Mouse (Mus musculus) neural tube, embryonic 13.5 days (tissue): ENCODE data around the gene Cd46. TPM values are rescaled to one million over a fixed set of nuclear protein-coding genes. Genes with fewer than 3 reads are reported as not detected.

Source experiments
- ATAC-seq: fragments of 200-750 bp; cut with Nextera tagmentation; 2 replicates; pipeline ENCODE4 v1.8.0; 2017; ENCODE audit warnings: low read depth, mild to moderate bottlenecking, moderate TSS enrichment, moderate library complexity
- H3K27ac ChIP-seq: fragments of 300-500 bp; sonication (generic); replicated peaks from 2 replicates; pipeline ENCODE4 v1.5.1; 2015; ENCODE audit warnings: moderate library complexity, mild to moderate bottlenecking, inconsistent platforms
- H3K27me3 ChIP-seq: fragments of 300-500 bp; sonication (generic); 2 replicates; pipeline ENCODE4 v1.6.1; 2015; ENCODE audit warnings: mild to moderate bottlenecking, inconsistent platforms
- H3K36me3 ChIP-seq: fragments of 300-500 bp; sonication (generic); 2 replicates; pipeline ENCODE4 v1.6.1; 2015; ENCODE audit warnings: mild to moderate bottlenecking, inconsistent platforms
- H3K4me1 ChIP-seq: fragments of 300-500 bp; sonication (generic); replicated peaks from 2 replicates; pipeline ENCODE4 v1.6.1; 2015; ENCODE audit warnings: inconsistent platforms
- H3K4me2 ChIP-seq: fragments of 300-500 bp; sonication (generic); 2 replicates; pipeline ENCODE4 v1.6.1; 2015; ENCODE audit warnings: inconsistent platforms, mild to moderate bottlenecking, moderate library complexity
- H3K4me3 ChIP-seq: fragments of 300-500 bp; sonication (generic); 2 replicates; pipeline ENCODE4 v1.5.1; 2015; ENCODE audit warnings: mild to moderate bottlenecking, inconsistent platforms
- H3K9ac ChIP-seq: fragments of 300-500 bp; sonication (generic); 2 replicates; pipeline ENCODE4 v1.6.1; 2015; ENCODE audit warnings: moderate library complexity, mild to moderate bottlenecking, inconsistent platforms
- H3K9me3 ChIP-seq: fragments of 300-500 bp; sonication (generic); 2 replicates; pipeline ENCODE4 v1.6.1; 2016; ENCODE audit warnings: inconsistent platforms
- WGBS: fragments of 180-500 bp; shearing (Covaris S2); methylation state at CpG from one replicate; pipeline ENCODE4 v1.1.7; 2015; 5-methylcytosine and 5-hydroxymethylcytosine counted together
- polyA plus RNA-seq: library from polyadenylated mRNA; unstranded; fragments of >200 nt; fragmentation: Nextera tagmentation; extraction: Ambion mirVana; gene quantifications from 2 replicates; pipeline ENCODE4 v1.2.1, GENCODE M21; 2015

Gene Cd46
- polyA plus RNA-seq, 1 experiment from 2014 or later, result 0.93 TPM

- Histone ChIP-seq H3K4me1 (peaks cover 8% of the 10 kb centered on the region; the same call in 1 of the 2 replicates), H3K4me3 (no peak overlapping the region), H3K36me3 (no peaks in the 10 kb centered on the region), H3K27me3 (no peaks in the 10 kb centered on the region), H3K9ac (no peak overlapping the region), H3K27ac (no peak overlapping the region), H3K4me2 (no peak overlapping the region), H3K9me3 (no peaks in the 10 kb centered on the region)
- 0 out of 2 replicates have a peak, but pooled peaks have one; percentile 46 for ATAC-seq
- 88% methylated on average over 4 of the region's 4 CpGs for WGBS
These were observed 74.4 kb downstream of the Cd46 start for GRCm38 (mm10) chr1:195017626-195018025.

GRCm38 (mm10) chr1:195016811-195017501 is 75.1 kb downstream of the Cd46 start:
- Histone ChIP-seq H3K9me3 (no peaks in the 10 kb centered on the region), H3K27ac (0 out of 2 replicates have a peak overlapping the region, but pooled peaks have one; percentile 18), H3K4me2 (peak overlapping the region; percentile 38), H3K4me1 (peaks cover 8% of the 10 kb centered on the region; the same call in 1 of the 2 replicates), H3K4me3 (no peak overlapping the region), H3K36me3 (no peaks in the 10 kb centered on the region), H3K27me3 (no peaks in the 10 kb centered on the region), H3K9ac (peak overlapping the region; percentile 43; the same call in 1 of the 2 replicates)
- 68% methylated on average over 11 of the region's 11 CpGs for WGBS
- ATAC-seq, result peak; percentile 81

GRCm38 (mm10) chr1:195015281-195015680 is 76.8 kb downstream of the Cd46 start:
- Histone ChIP-seq H3K36me3 (no peaks in the 10 kb centered on the region), H3K27ac (no peak overlapping the region), H3K27me3 (no peaks in the 10 kb centered on the region), H3K9ac (no peak overlapping the region), H3K4me2 (no peak overlapping the region), H3K4me1 (peaks cover 8% of the 10 kb centered on the region; the same call in 1 of the 2 replicates), H3K4me3 (no peak overlapping the region), H3K9me3 (no peaks in the 10 kb centered on the region)
- no peak for ATAC-seq
- 91% methylated on average over 1 of the region's 1 CpGs for WGBS

GRCm38 (mm10) chr1:195014201-195014885 is 77.7 kb downstream of the Cd46 start:
- Histone ChIP-seq H3K4me1 (peaks cover 8% of the 10 kb centered on the region; the same call in 1 of the 2 replicates), H3K9ac (no peak overlapping the region), H3K36me3 (no peaks in the 10 kb centered on the region), H3K4me2 (no peak overlapping the region), H3K4me3 (no peak overlapping the region), H3K27ac (no peak overlapping the region), H3K27me3 (no peaks in the 10 kb centered on the region), H3K9me3 (no peaks in the 10 kb centered on the region)
- 84% methylated on average over 3 of the region's 3 CpGs for WGBS
- ATAC-seq, result no peak

GRCm38 (mm10) chr1:195012531-195012930 is 79.5 kb downstream of the Cd46 start:
- H3K9me3 ChIP-seq, result no peaks in the 10 kb centered on the region
- peaks cover 8% of the 10 kb centered on the region; the same call in 1 of the 2 replicates for H3K4me1 ChIP-seq
- H3K9ac ChIP-seq, result no peak overlapping the region
- H3K4me2 ChIP-seq, result no peak overlapping the region
- no peaks in the 10 kb centered on the region for H3K36me3 ChIP-seq
- H3K4me3 ChIP-seq, result no peak overlapping the region
- no peak for ATAC-seq
- H3K27ac ChIP-seq, result no peak overlapping the region
- WGBS, result 90% methylated on average over 2 of the region's 2 CpGs
- no peaks in the 10 kb centered on the region for H3K27me3 ChIP-seq

- no peak for ATAC-seq
- Histone ChIP-seq H3K9me3 (no peaks in the 10 kb centered on the region), H3K4me1 (no peaks in the 10 kb centered on the region), H3K36me3 (no peaks in the 10 kb centered on the region), H3K4me3 (no peak overlapping the region), H3K4me2 (no peak overlapping the region), H3K27ac (no peak overlapping the region), H3K27me3 (no peaks in the 10 kb centered on the region), H3K9ac (no peak overlapping the region)
These were observed 85.8 kb downstream of the Cd46 start for GRCm38 (mm10) chr1:195006267-195006666.

GRCm38 (mm10) chr1:195004194-195004593 is 87.9 kb downstream of the Cd46 start:
- WGBS, result 89% methylated on average over 1 of the region's 1 CpGs
- Histone ChIP-seq H3K36me3 (no peaks in the 10 kb centered on the region), H3K4me3 (no peak overlapping the region), H3K27ac (no peak overlapping the region), H3K9me3 (no peaks in the 10 kb centered on the region), H3K27me3 (no peaks in the 10 kb centered on the region), H3K4me2 (no peak overlapping the region), H3K9ac (no peak overlapping the region), H3K4me1 (no peaks in the 10 kb centered on the region)
- no peak for ATAC-seq

GRCm38 (mm10) chr1:195003328-195003727 is 88.7 kb downstream of the Cd46 start:
- no peak overlapping the region for H3K4me3 ChIP-seq
- WGBS, result 82% methylated on average over 4 of the region's 4 CpGs
- no peak for ATAC-seq

GRCm38 (mm10) chr1:194998396-194998795 is 93.7 kb downstream of the Cd46 start:
- Histone ChIP-seq H3K36me3 (no peaks in the 10 kb centered on the region), H3K9me3 (no peaks in the 10 kb centered on the region), H3K4me2 (no peak overlapping the region), H3K27ac (no peak overlapping the region), H3K4me3 (no peak overlapping the region), H3K9ac (no peak overlapping the region), H3K4me1 (no peaks in the 10 kb centered on the region), H3K27me3 (no peaks in the 10 kb centered on the region)
- ATAC-seq, result no peak
- WGBS, result 81% methylated on average over 1 of the region's 1 CpGs

More at GRCm38 (mm10) chr1:195003328-195003727, 88.7 kb downstream of the Cd46 start:
- no peak overlapping the region for H3K27ac ChIP-seq
- no peak overlapping the region for H3K4me2 ChIP-seq
- H3K36me3 ChIP-seq, result no peaks in the 10 kb centered on the region
- H3K4me1 ChIP-seq, result no peaks in the 10 kb centered on the region
- no peak overlapping the region for H3K9ac ChIP-seq
- no peaks in the 10 kb centered on the region for H3K9me3 ChIP-seq
- H3K27me3 ChIP-seq, result no peaks in the 10 kb centered on the region

DNA sequence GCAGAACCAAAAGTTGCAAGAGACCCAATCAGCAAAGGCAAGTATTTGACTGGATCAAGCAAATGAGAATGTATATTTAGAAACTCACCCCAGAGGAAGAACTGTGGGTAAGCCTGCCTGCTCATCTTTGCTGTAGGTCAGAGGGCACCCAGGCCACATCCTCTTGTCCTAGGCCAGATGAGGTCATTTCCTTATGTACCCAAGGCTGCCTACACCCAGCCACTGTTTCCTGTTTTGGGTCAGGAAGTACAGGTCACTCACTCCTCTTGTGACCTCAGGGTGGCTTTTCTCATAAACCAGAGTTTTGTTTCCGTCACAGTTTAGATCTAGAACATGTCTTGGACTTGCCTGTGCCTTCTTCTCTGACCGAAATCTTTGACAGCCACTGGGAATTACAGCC is 96.9 kb downstream of the Cd46 start:
- Histone ChIP-seq H3K4me2 (no peak overlapping the region), H3K27me3 (no peaks in the 10 kb centered on the region), H3K27ac (no peak overlapping the region), H3K9ac (no peak overlapping the region), H3K4me3 (no peak overlapping the region), H3K36me3 (no peaks in the 10 kb centered on the region), H3K9me3 (no peaks in the 10 kb centered on the region), H3K4me1 (no peaks in the 10 kb centered on the region)
- WGBS, result 83% methylated on average over 2 of the region's 2 CpGs
- ATAC-seq, result no peak

- WGBS, result 88% methylated on average over 5 of the region's 5 CpGs
- no peaks in the 10 kb centered on the region for H3K9me3 ChIP-seq
- no peaks in the 10 kb centered on the region for H3K4me1 ChIP-seq
- H3K9ac ChIP-seq, result no peak overlapping the region
- no peak overlapping the region for H3K27ac ChIP-seq
- H3K36me3 ChIP-seq, result no peaks in the 10 kb centered on the region
- H3K4me3 ChIP-seq, result no peak overlapping the region
- ATAC-seq, result no peak
- H3K4me2 ChIP-seq, result no peak overlapping the region
- no peaks in the 10 kb centered on the region for H3K27me3 ChIP-seq
These were observed 97.8 kb downstream of the Cd46 start for GRCm38 (mm10) chr1:194994262-194994661.

DNA sequence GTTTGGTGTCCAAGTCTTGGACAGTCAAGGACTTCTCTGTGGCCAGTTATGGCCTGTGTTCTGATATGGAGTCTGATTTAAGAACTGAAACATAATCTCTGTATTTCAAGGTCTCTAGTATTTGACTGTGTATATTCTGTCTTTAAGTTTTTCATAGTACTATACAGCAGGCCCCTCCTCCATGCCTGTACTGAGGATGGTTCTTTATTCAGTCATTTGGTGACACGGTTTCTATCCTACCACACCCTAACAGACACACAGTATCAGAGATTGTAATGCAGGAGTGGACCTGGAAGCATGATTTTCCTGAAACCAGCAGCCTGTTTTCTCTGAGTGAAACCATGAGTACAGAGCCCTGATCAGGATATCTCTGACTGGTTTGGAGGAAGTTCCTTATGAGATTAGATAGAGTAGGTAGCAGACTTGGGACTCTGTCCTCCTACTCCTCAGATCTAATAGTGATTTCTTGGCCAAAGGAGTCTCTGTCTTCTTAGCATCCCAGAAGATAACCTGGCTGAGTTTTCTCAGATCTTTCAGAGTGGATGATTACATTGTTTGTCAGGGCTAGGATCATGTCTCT is 98.5 kb downstream of the Cd46 start:
- Histone ChIP-seq H3K9ac (no peak overlapping the region), H3K4me1 (no peaks in the 10 kb centered on the region), H3K36me3 (no peaks in the 10 kb centered on the region), H3K9me3 (no peaks in the 10 kb centered on the region), H3K4me3 (no peak overlapping the region), H3K4me2 (no peak overlapping the region), H3K27me3 (no peaks in the 10 kb centered on the region), H3K27ac (no peak overlapping the region)
- 94% methylated on average over 1 of the region's 1 CpGs for WGBS
- ATAC-seq, result no peak
